9 mouse cellular contexts compared by ENCODE assay signal in the genomic region with DNA sequence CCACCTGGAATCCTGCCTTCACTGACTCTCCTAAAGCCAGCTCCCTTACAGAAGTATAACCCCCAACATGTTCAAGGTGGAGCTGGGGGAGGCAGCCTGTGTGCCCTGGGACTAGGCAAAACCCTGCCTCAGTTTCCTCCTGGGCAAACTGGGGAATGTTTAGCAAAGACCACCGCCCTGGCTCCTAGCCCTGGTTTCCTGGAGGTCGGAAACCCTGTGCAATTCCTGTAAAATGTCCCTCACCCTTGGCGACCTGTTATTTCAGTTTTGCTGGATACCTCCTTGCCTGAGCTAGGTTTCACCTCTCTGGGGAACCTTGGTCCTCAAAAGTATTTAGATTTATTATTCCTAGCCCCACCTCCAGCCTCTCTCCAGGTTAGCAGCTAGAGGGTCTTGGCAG. TPM values are rescaled to one million over a fixed set of nuclear protein-coding genes. Genes with fewer than 3 reads are reported as not detected.
DNase-seq lines count a peak whose midpoint lies in the region; ATAC-seq and TF ChIP-seq lines count a peak whose summit lies in the region.
"Had no signal": no experiment of that assay in that cellular context is flagged by ENCODE, and none has a peak within 500 bp of the region (broad histone marks: within the 10 kb centered on the region; RNA-seq: fewer than 3 reads in every experiment).

No protein-coding gene starts in this region.

- intact Hi-C loops in heart, adult 2 months (cut with DNase I) = loop anchor here (5.0 kb wide), 1 partner anchor 52 kb away; no protein-coding TSS in a partner anchor
- intact Hi-C loops in heart, postnatal 14 days (cut with DNase I) = loop anchor here (5.0 to 10.0 kb wide), 4 partner anchors 52 to 353 kb away; no protein-coding TSS in a partner anchor
- intact Hi-C loops in left cerebral cortex, postnatal 4 days (cut with DNase I) = no loop called here

- TF ChIP-seq EP300 in heart, adult 2 months (IDR thresholded peaks at IDR 0.05; ENCODE audit: insufficient read depth, low read depth, low read length) = no peak
- no peak for TF ChIP-seq EP300 in lung, postnatal 0 days (IDR thresholded peaks at IDR 0.05)

- no peak overlapping the region for H3K9ac ChIP-seq in heart, adult 2 months (ENCODE audit: low read depth, low read length)
- peak overlapping the region; percentile 32; the same call in 1 of the 2 replicates for H3K9ac ChIP-seq in lung, postnatal 0 days (replicated peaks; ENCODE audit: low read depth)
- H3K9ac ChIP-seq in hindbrain, embryonic 16.5 days (ENCODE audit: low read depth, low read length) = peak overlapping the region; percentile 65; the same call in 1 of the 2 replicates

- H3K4me2 ChIP-seq in lung, postnatal 0 days (replicated peaks; ENCODE audit: low read depth, low read length) = no peak overlapping the region
- H3K4me2 ChIP-seq in hindbrain, embryonic 16.5 days (ENCODE audit: low read length) = no peak overlapping the region

- H3K4me3 ChIP-seq in heart, adult 2 months = no peak overlapping the region; the same call in 1 of the 2 replicates
- no peak overlapping the region for H3K4me3 ChIP-seq in lung, postnatal 0 days (ENCODE audit: low read depth, low read length)
- H3K4me3 ChIP-seq in hindbrain, embryonic 16.5 days (ENCODE audit: low read length) = no peak overlapping the region
- no peak overlapping the region for H3K4me3 ChIP-seq in olfactory bulb, adult 2 months (ENCODE audit: insufficient read depth, low read depth, low read length)

- H3K4me1 ChIP-seq in heart, adult 2 months (ENCODE audit: control insufficient read depth, insufficient read depth, low read length) = peaks cover 24% of the 10 kb centered on the region
- H3K4me1 ChIP-seq in lung, postnatal 0 days (ENCODE audit: insufficient read depth, low read depth, low read length) = peaks cover 8% of the 10 kb centered on the region; the same call in 1 of the 2 replicates
- peaks cover 23% of the 10 kb centered on the region for H3K4me1 ChIP-seq in hindbrain, embryonic 16.5 days (ENCODE audit: control insufficient read depth, insufficient read depth, low read depth, low read length)
- H3K4me1 ChIP-seq in olfactory bulb, adult 2 months (ENCODE audit: control insufficient read depth, insufficient read depth, low read length) = peaks cover 30% of the 10 kb centered on the region

- ATAC-seq in lung, postnatal 0 days = no peak
- ATAC-seq in hindbrain, embryonic 16.5 days = no peak
- no peak for ATAC-seq in activated CD4-positive, CD25-positive, alpha-beta regulatory T cell, adult 4 months
- ATAC-seq: CD4-positive, CD25-positive, alpha-beta regulatory T cell, adult 4 months had no signal

- H3K9me3 ChIP-seq in lung, postnatal 0 days (ENCODE audit: low read length) = no peaks in the 10 kb centered on the region
- no peaks in the 10 kb centered on the region for H3K9me3 ChIP-seq in hindbrain, embryonic 16.5 days (ENCODE audit: control insufficient read depth, low read length)

- H3K36me3 ChIP-seq in heart, adult 2 months (ENCODE audit: control insufficient read depth, insufficient read depth, low read length) = no peaks in the 10 kb centered on the region
- no peaks in the 10 kb centered on the region for H3K36me3 ChIP-seq in lung, postnatal 0 days (ENCODE audit: insufficient read depth, low read length)
- no peaks in the 10 kb centered on the region for H3K36me3 ChIP-seq in hindbrain, embryonic 16.5 days (ENCODE audit: control insufficient read depth, insufficient read depth, low read length)

- H3K79me2 ChIP-seq in heart, adult 2 months (replicated peaks; ENCODE audit: control insufficient read depth, insufficient read depth, low read length) = no peaks in the 10 kb centered on the region

- TF ChIP-seq CTCF in heart, adult 2 months (IDR thresholded peaks at IDR 0.05) = no peak
- TF ChIP-seq CTCF in lung, postnatal 0 days (IDR thresholded peaks at IDR 0.05) = no peak
- no peak for TF ChIP-seq CTCF in olfactory bulb, adult 2 months (IDR thresholded peaks at IDR 0.05; ENCODE audit: insufficient read depth, low read depth, low read length)

- WGBS in heart, adult 2 months = 52% methylated on average over 3 of the region's 3 CpGs
- WGBS in lung, postnatal 0 days = 64% methylated on average over 3 of the region's 3 CpGs
- 78% methylated on average over 3 of the region's 3 CpGs for WGBS in hindbrain, embryonic 16.5 days
- 87% methylated on average over 3 of the region's 3 CpGs for WGBS in olfactory bulb, adult 2 months

- H3K27me3 ChIP-seq in heart, adult 2 months (ENCODE audit: control insufficient read depth, insufficient read depth, low read length) = no peaks in the 10 kb centered on the region
- no peaks in the 10 kb centered on the region for H3K27me3 ChIP-seq in lung, postnatal 0 days (replicated peaks; ENCODE audit: insufficient read depth, low read length)
- no peaks in the 10 kb centered on the region for H3K27me3 ChIP-seq in hindbrain, embryonic 16.5 days (replicated peaks; ENCODE audit: control insufficient read depth, insufficient read depth, low read length)

- peak overlapping the region; percentile 92 for H3K27ac ChIP-seq in heart, adult 2 months
- peak overlapping the region; percentile 32; the same call in 1 of the 2 replicates for H3K27ac ChIP-seq in lung, postnatal 0 days (ENCODE audit: low read length)
- H3K27ac ChIP-seq in hindbrain, embryonic 16.5 days (ENCODE audit: low read depth, low read length) = no peak overlapping the region
- 0 out of 2 replicates have a peak overlapping the region, but pooled peaks have one; percentile 92 for H3K27ac ChIP-seq in olfactory bulb, adult 2 months (ENCODE audit: insufficient read depth, low read depth, low read length)

- TF ChIP-seq POLR2A in heart, adult 2 months (IDR thresholded peaks at IDR 0.05; ENCODE audit: insufficient read depth, low read depth, low read length) = no peak
- TF ChIP-seq POLR2A in olfactory bulb, adult 2 months (IDR thresholded peaks at IDR 0.05; ENCODE audit: insufficient read depth, low read depth, low read length) = no peak

- no peak for DNase-seq in heart, adult 2 months
- no peak for DNase-seq in heart, postnatal 14 days
- DNase-seq in lung, postnatal 0 days (ENCODE audit: low spot score) = no peak
- DNase-seq in lung, postnatal 4 days = no peak
- DNase-seq in left cerebral cortex, postnatal 4 days = no peak

RNA-seq across cellular contexts. Expression of a gene that starts 1.1 kb away (rescaled TPM):
- total RNA-seq in heart, adult 2 months (2021) = 10 to 100 TPM; 14.1 to 17.0 TPM
- polyA plus RNA-seq in heart, adult 2 months (2012; rRNA removed) = 20.8 and 40.5 TPM in 2 replicates
- total RNA-seq in heart, postnatal 14 days (2021) = 10 to 100 TPM; 83.9 to 98.0 TPM
- 19.1 and 21.5 TPM in 2 replicates for polyA plus RNA-seq in lung, postnatal 0 days (2015; fragmentation: Nextera tagmentation; extraction: Ambion mirVana)
- 9.9 and 11.6 TPM in 2 replicates for polyA plus RNA-seq in hindbrain, embryonic 16.5 days (2015; fragmentation: Nextera tagmentation; extraction: Ambion mirVana)
- polyA plus RNA-seq in olfactory bulb, adult 2 months (2012; ENCODE audit: insufficient read depth, insufficient read length, low replicate concordance, missing spikeins) = not detected in 2 replicates
- total RNA-seq in left cerebral cortex, postnatal 4 days (2021) = 10 to 100 TPM; 12.2 to 13.4 TPM
- polyA plus RNA-seq in activated CD4-positive, CD25-positive, alpha-beta regulatory T cell, adult 4 months (2017; shearing (Covaris generic)) = 10 to 100 TPM; 15.5 to 15.9 TPM

RNA-seq across cellular contexts. Expression of a gene that starts 14.3 kb away (rescaled TPM):
- not detected for total RNA-seq in heart, adult 2 months (2021)
- polyA plus RNA-seq in heart, adult 2 months (2012; rRNA removed) = not detected in 2 replicates
- total RNA-seq in heart, postnatal 14 days (2021) = not detected
- 0.06 and 0.10 TPM in 2 replicates for polyA plus RNA-seq in lung, postnatal 0 days (2015; fragmentation: Nextera tagmentation; extraction: Ambion mirVana)
- polyA plus RNA-seq in hindbrain, embryonic 16.5 days (2015; fragmentation: Nextera tagmentation; extraction: Ambion mirVana) = 0.95 and 1.1 TPM in 2 replicates
- polyA plus RNA-seq in olfactory bulb, adult 2 months (2012; ENCODE audit: insufficient read depth, insufficient read length, low replicate concordance, missing spikeins) = not detected in 2 replicates
- 1 to 10 TPM; 5.5 to 6.5 TPM for total RNA-seq in left cerebral cortex, postnatal 4 days (2021)
- polyA plus RNA-seq in activated CD4-positive, CD25-positive, alpha-beta regulatory T cell, adult 4 months (2017; shearing (Covaris generic)) = not detected
- polyA plus RNA-seq: CD4-positive, CD25-positive, alpha-beta regulatory T cell, adult 4 months had no signal

RNA-seq across cellular contexts. Expression of a gene that starts 35.1 kb away (rescaled TPM):
- under 1 TPM; 0.31 to 0.55 TPM for total RNA-seq in heart, adult 2 months (2021)
- polyA plus RNA-seq in heart, adult 2 months (2012; rRNA removed) = 1.4 and 2.3 TPM in 2 replicates
- total RNA-seq in heart, postnatal 14 days (2021) = under 1 TPM; 0.07 to 0.20 TPM
- 0.63 and 0.67 TPM in 2 replicates for polyA plus RNA-seq in lung, postnatal 0 days (2015; fragmentation: Nextera tagmentation; extraction: Ambion mirVana)
- 0.26 and 0.37 TPM in 2 replicates for polyA plus RNA-seq in hindbrain, embryonic 16.5 days (2015; fragmentation: Nextera tagmentation; extraction: Ambion mirVana)
- polyA plus RNA-seq in olfactory bulb, adult 2 months (2012; ENCODE audit: insufficient read depth, insufficient read length, low replicate concordance, missing spikeins) = not detected in 2 replicates
- total RNA-seq in left cerebral cortex, postnatal 4 days (2021) = under 1 TPM in 1 of 2 experiments, not detected in 1; 0.08 TPM
- polyA plus RNA-seq in activated CD4-positive, CD25-positive, alpha-beta regulatory T cell, adult 4 months (2017; shearing (Covaris generic)) = 100 to 1,000 TPM; 489 to 584 TPM

RNA-seq across cellular contexts. Expression of a gene that starts 42.4 kb away (rescaled TPM):
- total RNA-seq in heart, adult 2 months (2021) = 1 to 10 TPM; 4.5 to 8.7 TPM
- 7.7 and 44.7 TPM in 2 replicates for polyA plus RNA-seq in heart, adult 2 months (2012; rRNA removed)
- total RNA-seq in heart, postnatal 14 days (2021) = 10 to 100 TPM in 1 of 2 experiments, 1 to 10 TPM in 1; 3.9 to 18.7 TPM
- 29.7 and 32.1 TPM in 2 replicates for polyA plus RNA-seq in lung, postnatal 0 days (2015; fragmentation: Nextera tagmentation; extraction: Ambion mirVana)
- 4.0 and 5.7 TPM in 2 replicates for polyA plus RNA-seq in hindbrain, embryonic 16.5 days (2015; fragmentation: Nextera tagmentation; extraction: Ambion mirVana)
- polyA plus RNA-seq in olfactory bulb, adult 2 months (2012; ENCODE audit: insufficient read depth, insufficient read length, low replicate concordance, missing spikeins) = 2,065 TPM in 1 of 2 replicates, not detected in the other
- total RNA-seq in left cerebral cortex, postnatal 4 days (2021) = 1 to 10 TPM; 1.4 to 4.2 TPM
- 1,000 to 10,000 TPM; 3,019 to 4,069 TPM for polyA plus RNA-seq in activated CD4-positive, CD25-positive, alpha-beta regulatory T cell, adult 4 months (2017; shearing (Covaris generic))

Comparison
In these comparisons a context has a peak if more than half of its experiments do, and no peak if none do; other contexts are left out.
1. RNA of a gene that starts 1.1 kb away (polyA plus RNA-seq): 19.1 to 21.5 TPM in lung, postnatal 0 days, 20.8 to 40.5 TPM in heart, adult 2 months, 15.5 to 15.9 TPM in activated CD4-positive, CD25-positive, alpha-beta regulatory T cell, adult 4 months and 9.9 to 11.6 TPM in hindbrain, embryonic 16.5 days; not detected in olfactory bulb, adult 2 months; every median in the first group is over 10 times any median in the second.
2. RNA of a gene that starts 35.1 kb away (polyA plus RNA-seq): 489 to 584 TPM in activated CD4-positive, CD25-positive, alpha-beta regulatory T cell, adult 4 months; 1.4 to 2.3 TPM in heart, adult 2 months, 0.63 to 0.67 TPM in lung, postnatal 0 days, 0.26 to 0.37 TPM in hindbrain, embryonic 16.5 days and not detected in olfactory bulb, adult 2 months; every median in the first group is over 100 times any median in the second.